ENCODE assay signal across 8 mouse cellular contexts in genomic region chr2:128892180-128892721, GRCm38 (mm10). TPM values are rescaled to one million over a fixed set of nuclear protein-coding genes. Genes with fewer than 3 reads are reported as not detected.
DNase-seq lines count a peak whose midpoint lies in the region; ATAC-seq and TF ChIP-seq lines count a peak whose summit lies in the region.

No protein-coding gene starts in this region.

- no peak overlapping the region for H3K27ac ChIP-seq in lung, embryonic 15.5 days
- no peak overlapping the region for H3K27ac ChIP-seq in intestine, postnatal 0 days (ENCODE audit: low read depth, low read length)
- H3K27ac ChIP-seq in neural tube, embryonic 11.5 days (ENCODE audit: low read depth, low read length): no peak overlapping the region

- H3K36me3 ChIP-seq in lung, embryonic 15.5 days: no peaks in the 10 kb centered on the region
- H3K36me3 ChIP-seq in intestine, postnatal 0 days (ENCODE audit: control insufficient read depth, insufficient read depth): no peaks in the 10 kb centered on the region
- H3K36me3 ChIP-seq in neural tube, embryonic 11.5 days (ENCODE audit: control insufficient read depth, insufficient read depth, low read length): no peaks in the 10 kb centered on the region

- H3K4me3 ChIP-seq in lung, embryonic 15.5 days: peak overlapping the region; percentile 39
- peak overlapping the region; percentile 36 for H3K4me3 ChIP-seq in intestine, postnatal 0 days (ENCODE audit: low read depth, low read length)
- peak overlapping the region; percentile 21; the same call in 1 of the 2 replicates for H3K4me3 ChIP-seq in neural tube, embryonic 11.5 days (ENCODE audit: low read depth, low read length)

- no peak for DNase-seq in lung, postnatal 25 days (ENCODE audit: low spot score)
- peak; percentile 38 for DNase-seq in embryo, embryonic 11 days
- peak; percentile 23 for DNase-seq in neural tube, embryonic 11.5 days (ENCODE audit: low spot score)
- no peak for DNase-seq in natural killer cell, adult 2 months (ENCODE audit: low spot score in 2 of 2)
- no peak for DNase-seq in frontal cortex, postnatal 36 days (ENCODE audit: low spot score in 2 of 2)
- DNase-seq in lung, adult 18-20 months: no peak

- peak overlapping the region; percentile 73 for H3K4me2 ChIP-seq in lung, embryonic 15.5 days
- peak overlapping the region; percentile 76 for H3K4me2 ChIP-seq in intestine, postnatal 0 days (replicated peaks; ENCODE audit: low read depth)
- peak overlapping the region; percentile 58 for H3K4me2 ChIP-seq in neural tube, embryonic 11.5 days (ENCODE audit: low read depth)

- WGBS in lung, embryonic 15.5 days: 5% methylated on average over 35 of the region's 37 CpGs
- 4% methylated on average over 34 of the region's 37 CpGs for WGBS in intestine, postnatal 0 days
- WGBS in neural tube, embryonic 11.5 days: 3% methylated on average over 33 of the region's 37 CpGs

- no peaks in the 10 kb centered on the region for H3K9me3 ChIP-seq in lung, embryonic 15.5 days
- H3K9me3 ChIP-seq in intestine, postnatal 0 days (ENCODE audit: control insufficient read depth): no peaks in the 10 kb centered on the region
- H3K9me3 ChIP-seq in neural tube, embryonic 11.5 days (ENCODE audit: control insufficient read depth, low read length): no peaks in the 10 kb centered on the region

- ATAC-seq in lung, embryonic 15.5 days (ENCODE audit: borderline replicate concordance, extremely low read depth, low FRiP score, low TSS enrichment): peak; percentile 57; the same call in 1 of the 2 replicates
- peak; percentile 58 for ATAC-seq in intestine, postnatal 0 days
- ATAC-seq in neural tube, embryonic 11.5 days (ENCODE audit: insufficient read depth, low FRiP score, low TSS enrichment): no peak

- no peak for TF ChIP-seq CTCF in intestine, postnatal 0 days (IDR thresholded peaks at IDR 0.05; ENCODE audit: low read depth)

- H3K27me3 ChIP-seq in lung, embryonic 15.5 days: no peaks in the 10 kb centered on the region
- H3K27me3 ChIP-seq in intestine, postnatal 0 days (replicated peaks; ENCODE audit: control insufficient read depth, insufficient read depth, low read length): no peaks in the 10 kb centered on the region
- H3K27me3 ChIP-seq in neural tube, embryonic 11.5 days (ENCODE audit: control insufficient read depth, insufficient read depth, low read length): no peaks in the 10 kb centered on the region

- no peaks in the 10 kb centered on the region for H3K4me1 ChIP-seq in lung, embryonic 15.5 days
- H3K4me1 ChIP-seq in intestine, postnatal 0 days (replicated peaks; ENCODE audit: control insufficient read depth, insufficient read depth, low read length): 0 out of 2 replicates have a peak, but pooled peaks cover 3% of the 10 kb centered on the region
- H3K4me1 ChIP-seq in neural tube, embryonic 11.5 days (ENCODE audit: control insufficient read depth, insufficient read depth, low read length): peaks cover 3% of the 10 kb centered on the region; the same call in 1 of the 2 replicates

- peak overlapping the region; percentile 29; the same call in 1 of the 2 replicates for H3K9ac ChIP-seq in lung, embryonic 15.5 days
- no peak overlapping the region for H3K9ac ChIP-seq in intestine, postnatal 0 days (ENCODE audit: low read depth, low read length)
- H3K9ac ChIP-seq in neural tube, embryonic 11.5 days (ENCODE audit: low read length): no peak overlapping the region

RNA-seq across cellular contexts. Expression of gene Fbln7, which starts 29.5 kb away (rescaled TPM):
- 8.7 and 9.1 TPM in 2 replicates for polyA plus RNA-seq in lung, embryonic 15.5 days (2015; fragmentation: Nextera tagmentation; extraction: Ambion mirVana)
- 3.6 and 4.0 TPM in 2 replicates for polyA plus RNA-seq in intestine, postnatal 0 days (2015; fragmentation: Nextera tagmentation; extraction: Ambion mirVana)
- 1.9 and 2.0 TPM in 2 replicates for polyA plus RNA-seq in neural tube, embryonic 11.5 days (2014; fragmentation: Nextera tagmentation; extraction: Ambion mirVana)

RNA-seq across cellular contexts. Expression of gene Zc3h8, which starts 51.6 kb away (rescaled TPM):
- polyA plus RNA-seq in lung, embryonic 15.5 days (2015; fragmentation: Nextera tagmentation; extraction: Ambion mirVana): 6.7 and 7.2 TPM in 2 replicates
- polyA plus RNA-seq in intestine, postnatal 0 days (2015; fragmentation: Nextera tagmentation; extraction: Ambion mirVana): 4.6 and 4.8 TPM in 2 replicates
- 9.1 and 9.9 TPM in 2 replicates for polyA plus RNA-seq in neural tube, embryonic 11.5 days (2014; fragmentation: Nextera tagmentation; extraction: Ambion mirVana)

Comparison
In these comparisons a context has a peak if more than half of its experiments do, and no peak if none do; other contexts are left out.
1. DNase-seq: peak in embryo, embryonic 11 days (single experiment) and neural tube, embryonic 11.5 days (single experiment); none in lung, postnatal 25 days (single experiment), natural killer cell, adult 2 months (0 of 2), frontal cortex, postnatal 36 days (0 of 2) and lung, adult 18-20 months (0 of 2).
2. Peak in every context shown above with its lines, with median percentiles within 50 percentile points of each other: H3K4me2 ChIP-seq and H3K4me3 ChIP-seq.